Mouse (Mus musculus) neutrophil, adult 5-6 weeks (primary cell): ENCODE results near the gene Gm17387. TPM values are rescaled to one million over a fixed set of nuclear protein-coding genes. Genes with fewer than 3 reads are reported as not detected.
"Not testable (repeated sequence)": the region's sequence is repeated elsewhere in the genome, so short reads cannot be mapped to it uniquely, and the experiment has no call there.

Experiments
- ATAC-seq: fragments of 151-379, 151-347 bp; 2 replicates; pipeline ENCODE4 v1.8.0; 2017; ENCODE audit warnings: mild to moderate bottlenecking, moderate TSS enrichment; ENCODE audit not compliant: insufficient number of reproducible peaks, poor library complexity, low FRiP score, severe bottlenecking; ENCODE audit errors: extremely low read depth
- total RNA-seq: library from RNA; stranded (forward); fragments of 200-1000 nt; gene quantifications from 2 replicates; pipeline ENCODE4 v1.2.3, GENCODE M21; 2017

Gene Gm17387
- total RNA-seq, 1 experiment from 2014 or later = not detected

DNA sequence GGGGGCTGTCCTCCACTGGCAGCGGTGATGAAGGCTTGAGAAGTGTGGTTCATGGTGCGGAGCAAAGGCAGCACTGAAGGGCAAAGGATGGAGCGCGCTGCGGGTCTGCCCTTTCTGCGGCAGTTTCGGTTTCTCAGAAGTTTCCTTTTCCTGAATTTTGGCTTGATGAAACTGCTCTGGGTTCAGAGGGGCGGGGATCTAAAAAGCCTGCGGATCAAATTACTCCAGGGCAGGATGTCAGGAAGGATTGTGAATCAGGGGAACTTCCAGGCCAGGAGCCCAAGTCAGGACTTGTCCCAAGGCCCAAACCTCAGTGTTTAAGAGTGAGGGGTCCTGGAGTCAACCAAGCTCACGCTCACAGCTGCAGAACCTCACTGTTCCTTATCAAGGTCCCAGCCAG lies 18.3 kb upstream of the Gm17387 start, which contains the start of gene Ifitm3:
Gene Ifitm3 (minus strand): TSS at position 178 of the 400 bp plus-strand sequence.
- ATAC-seq = no peak

DNA sequence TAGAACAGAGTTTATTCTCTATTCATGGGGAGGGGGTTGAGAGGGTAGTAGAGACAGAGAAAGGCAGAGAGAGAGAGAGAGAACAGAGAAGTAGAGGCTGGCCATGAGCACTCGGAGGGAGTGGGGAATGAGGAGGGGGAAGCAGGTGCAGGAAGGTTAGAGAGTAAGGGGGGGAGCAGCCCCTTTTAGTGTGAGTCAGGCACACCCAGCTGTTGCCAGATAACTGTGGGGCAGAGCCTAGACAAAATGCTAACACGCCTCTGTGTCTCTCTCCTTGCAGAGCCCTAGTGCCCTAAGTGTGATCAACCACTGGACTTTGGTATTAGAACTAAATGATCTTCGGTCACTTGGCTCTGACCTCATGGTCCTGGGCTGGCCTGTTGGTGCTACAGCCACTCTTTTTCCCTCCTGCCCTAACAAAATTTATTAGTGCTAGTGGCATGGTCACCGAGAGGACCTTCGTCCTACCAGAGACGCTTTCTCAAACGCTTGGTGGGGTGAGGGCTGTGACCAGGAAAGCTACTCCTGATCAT lies 17.6 kb upstream of the Gm17387 start:
- ATAC-seq = no peak

DNA sequence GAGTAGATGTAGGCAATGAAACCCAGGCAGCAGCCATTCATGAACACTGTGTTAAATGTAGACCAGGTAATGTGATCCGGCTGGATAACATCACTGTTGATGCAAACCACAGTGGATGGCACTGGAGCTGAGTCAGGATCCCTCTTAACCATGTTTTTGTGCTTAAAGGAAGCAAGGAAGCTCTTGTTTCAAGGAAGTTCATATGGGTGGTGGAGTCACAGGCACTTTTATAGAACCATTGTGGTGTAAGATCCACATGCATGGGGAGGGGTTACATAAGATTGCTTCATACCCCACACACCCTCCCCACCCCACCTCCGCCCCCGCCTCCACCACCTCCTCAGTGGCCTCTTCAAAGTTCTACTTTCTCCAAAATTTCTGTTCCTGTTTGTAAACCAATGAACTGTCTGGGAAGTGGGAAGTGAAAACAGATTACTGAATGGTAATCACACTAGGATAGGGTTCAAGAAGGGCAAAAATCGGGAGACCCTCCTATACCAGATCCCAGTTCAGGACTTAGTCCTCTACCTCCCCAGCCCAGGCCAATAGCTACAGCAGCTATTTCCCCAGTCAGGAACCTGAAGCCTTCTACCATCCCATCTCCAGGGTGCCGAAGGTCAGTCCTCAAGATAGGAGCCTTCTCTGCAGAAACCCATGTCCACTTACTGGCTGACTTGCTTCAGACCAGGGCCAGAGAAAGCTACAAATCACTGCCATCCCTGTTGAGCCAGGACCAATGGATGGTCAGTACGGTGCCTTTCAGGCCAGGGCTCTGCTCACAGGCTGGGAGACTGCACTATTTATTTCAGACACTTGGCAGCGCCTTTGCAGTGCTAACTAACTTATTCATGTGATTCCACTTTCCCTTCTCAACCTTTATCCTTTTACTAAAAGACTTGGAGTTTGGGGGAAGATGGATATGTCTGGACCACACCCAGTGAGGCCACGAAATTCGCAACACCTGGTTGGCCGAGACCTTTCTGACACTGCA lies 11.9 kb upstream of the Gm17387 start:
- peak; percentile 42; the same call in 1 of the 2 replicates for ATAC-seq

DNA sequence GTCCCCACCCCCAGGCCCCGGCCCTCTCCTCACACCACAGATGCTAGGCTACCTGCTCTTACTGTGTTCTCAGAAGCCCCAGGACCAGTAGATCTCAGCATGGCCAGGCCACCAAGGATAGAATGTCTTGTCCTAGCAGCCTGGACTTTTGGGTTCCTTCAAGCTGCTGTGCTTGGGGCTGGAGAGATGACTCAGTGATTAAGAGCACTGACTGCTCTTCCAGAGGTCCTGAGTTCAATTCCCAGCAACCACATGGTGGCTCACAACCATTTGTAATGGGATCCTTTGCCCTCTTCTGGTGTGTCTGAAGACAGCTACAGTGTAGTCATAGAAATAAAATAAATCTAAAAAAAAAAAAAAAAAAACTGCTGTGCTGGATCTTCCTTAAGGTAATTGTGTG lies 11.1 kb upstream of the Gm17387 start, which contains the start of gene Ifitm6:
Gene Ifitm6 (minus strand): TSS at position 101 of the 400 bp plus-strand sequence.
- ATAC-seq = not testable (repeated sequence)

DNA sequence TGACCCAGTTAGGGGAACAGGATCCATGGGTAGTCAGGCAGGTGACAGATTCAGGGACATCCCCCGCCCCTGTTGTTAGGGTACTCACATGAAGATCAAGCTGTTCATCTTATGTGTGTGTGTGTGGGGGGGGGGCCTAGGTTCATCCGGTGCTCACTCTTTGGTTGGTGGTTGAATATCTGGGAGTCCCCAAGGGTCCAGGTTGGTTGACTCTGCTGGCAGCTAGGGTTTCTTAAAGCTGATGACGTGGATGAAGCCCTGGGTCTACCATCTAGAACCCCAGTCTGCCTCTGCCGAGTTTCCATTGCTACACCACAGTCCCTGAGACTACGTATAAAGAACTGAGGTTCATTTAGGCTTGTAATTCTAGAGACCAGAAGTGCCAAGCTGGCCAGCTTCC lies 9.9 kb upstream of the Gm17387 start:
- ATAC-seq = no peak

DNA sequence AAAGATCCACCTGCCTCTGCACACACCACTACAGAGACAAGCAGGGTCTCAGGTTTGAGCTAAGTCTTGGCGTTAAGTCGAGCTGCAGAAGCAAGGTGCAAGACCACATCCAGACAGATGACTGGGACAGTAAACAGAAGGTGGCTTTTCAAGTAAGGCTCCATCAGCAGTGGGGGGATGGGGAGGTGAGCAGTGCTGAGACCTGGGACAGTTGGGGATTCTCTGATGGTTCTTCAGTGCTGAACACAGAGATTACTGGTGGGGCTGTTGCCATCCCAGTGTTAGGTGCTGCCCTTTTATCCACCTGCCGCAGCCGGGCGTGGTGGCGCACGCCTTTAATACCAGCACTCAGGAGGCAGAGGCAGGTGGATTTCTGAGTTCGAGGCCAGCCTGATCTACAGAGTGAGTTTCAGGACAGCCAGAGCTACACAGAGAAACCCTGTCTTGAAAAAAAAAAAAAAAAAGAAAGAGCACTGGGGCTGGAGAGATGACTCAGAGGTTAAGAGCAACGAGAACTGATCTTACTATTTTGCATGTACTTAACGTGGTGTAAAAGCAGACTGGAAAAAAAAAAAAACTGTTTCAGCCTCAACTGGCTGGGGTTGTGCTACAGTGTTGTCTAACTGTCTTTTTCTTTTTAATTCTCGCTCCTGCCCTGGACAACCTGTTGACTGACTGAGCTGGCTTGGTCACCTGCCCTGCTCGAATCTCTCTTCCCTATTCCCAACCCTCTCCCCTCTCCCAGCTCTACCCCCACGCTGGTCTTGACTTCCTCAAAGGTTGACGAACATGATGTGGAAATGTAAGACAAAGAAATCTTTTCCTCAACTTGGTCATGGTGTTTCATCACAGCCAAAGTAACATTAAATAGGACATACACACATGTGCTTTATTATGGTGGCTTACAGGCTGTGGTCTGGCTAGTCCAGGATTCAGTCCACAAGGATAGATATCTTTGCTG lies 7.2 kb upstream of the Gm17387 start:
- peak; percentile 31; the same call in 1 of the 2 replicates for ATAC-seq

DNA sequence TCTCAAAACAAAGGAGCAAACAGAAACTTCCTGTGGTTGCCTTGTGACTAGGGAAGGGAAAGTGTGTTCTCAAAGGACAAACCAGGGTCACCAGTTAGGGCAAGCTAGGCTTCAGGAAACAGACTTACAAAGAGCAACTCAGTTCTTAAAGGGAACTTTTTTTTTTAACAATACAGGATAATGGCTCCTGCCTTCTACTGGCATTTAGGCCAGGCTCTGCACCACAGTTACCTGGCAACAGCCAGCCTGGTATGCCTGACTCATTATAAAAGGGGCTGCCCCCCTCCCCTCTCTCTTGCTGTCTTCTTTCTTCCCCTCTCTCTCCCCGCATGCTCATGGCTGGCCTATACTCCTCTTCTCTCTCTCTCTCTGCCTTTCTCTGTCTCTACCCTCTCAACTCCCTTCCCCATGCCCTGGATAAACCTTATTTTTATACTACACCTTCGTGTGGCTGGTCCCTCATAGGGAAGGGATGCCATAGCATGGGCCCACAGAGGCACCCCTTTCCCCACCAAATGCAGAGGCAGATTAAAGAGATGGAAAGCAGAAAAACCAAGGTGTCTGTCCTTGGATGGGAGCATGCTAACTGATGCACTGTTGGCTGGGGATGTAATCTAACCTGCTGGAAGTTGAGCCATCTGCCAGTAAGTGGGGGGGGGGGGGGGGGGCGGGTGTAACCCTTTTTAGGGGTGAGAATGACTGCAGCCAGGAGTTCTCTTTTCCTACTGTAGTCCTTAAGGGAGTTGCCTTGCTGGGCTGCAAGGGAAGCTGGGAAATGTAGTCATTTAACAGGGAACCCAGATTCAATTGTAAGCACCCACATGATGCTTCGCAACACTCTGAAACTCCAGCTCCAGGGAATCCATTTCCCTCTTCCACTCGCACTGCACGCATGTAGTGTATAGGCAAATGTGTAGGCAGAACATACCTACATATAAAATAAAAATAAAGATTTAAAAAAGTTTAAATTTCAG lies 3.8 kb upstream of the Gm17387 start:
- ATAC-seq = no peak

DNA sequence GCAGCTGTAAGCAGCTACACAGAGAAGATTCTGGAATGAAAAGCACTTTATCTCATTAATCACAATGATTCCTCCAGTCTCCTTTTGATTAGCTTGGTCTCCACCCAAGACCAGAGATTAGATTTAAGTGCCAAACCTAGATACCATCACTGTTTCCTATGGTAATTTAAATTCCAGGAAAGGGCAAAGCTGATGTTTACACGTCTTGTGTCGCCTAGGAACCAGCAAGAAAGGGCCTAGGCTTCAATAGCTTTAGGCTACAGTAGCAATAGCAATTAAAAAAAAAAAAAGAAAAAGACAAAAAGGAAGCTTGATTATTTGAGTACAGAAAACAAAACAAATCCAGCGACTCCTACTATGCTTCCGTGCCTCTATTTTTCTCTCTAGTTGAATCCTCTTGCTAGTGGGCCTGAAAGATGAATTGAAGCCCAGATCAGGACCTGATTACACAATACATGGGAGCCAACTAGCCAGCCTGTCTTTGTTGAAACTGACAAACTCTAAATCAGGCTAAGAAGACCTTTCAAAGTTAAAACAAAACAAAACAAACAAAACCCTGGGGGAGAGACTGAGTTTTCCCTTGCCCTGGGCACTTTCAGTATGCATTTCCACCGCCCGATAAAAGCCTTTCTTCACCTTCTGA lies 2.7 kb upstream of the Gm17387 start:
- no peak for ATAC-seq

DNA sequence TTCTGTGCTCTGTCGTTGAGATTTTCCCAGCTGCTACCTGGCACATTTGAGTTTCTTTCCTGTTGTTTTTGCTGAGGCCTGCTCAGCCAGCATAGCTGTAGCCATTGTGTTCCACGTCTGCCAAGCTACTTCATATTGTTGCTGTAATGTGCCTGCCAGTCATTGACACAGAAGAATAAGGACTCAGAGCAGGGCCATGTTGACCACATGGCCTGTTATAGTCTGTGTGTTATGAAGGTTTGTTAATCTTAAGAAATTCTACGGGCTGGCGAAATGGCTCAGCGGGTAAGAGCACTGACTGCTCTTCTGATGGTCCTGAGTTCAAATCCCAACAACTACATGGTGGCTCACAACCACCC lies 2.2 kb upstream of the Gm17387 start:
- ATAC-seq = no peak

DNA sequence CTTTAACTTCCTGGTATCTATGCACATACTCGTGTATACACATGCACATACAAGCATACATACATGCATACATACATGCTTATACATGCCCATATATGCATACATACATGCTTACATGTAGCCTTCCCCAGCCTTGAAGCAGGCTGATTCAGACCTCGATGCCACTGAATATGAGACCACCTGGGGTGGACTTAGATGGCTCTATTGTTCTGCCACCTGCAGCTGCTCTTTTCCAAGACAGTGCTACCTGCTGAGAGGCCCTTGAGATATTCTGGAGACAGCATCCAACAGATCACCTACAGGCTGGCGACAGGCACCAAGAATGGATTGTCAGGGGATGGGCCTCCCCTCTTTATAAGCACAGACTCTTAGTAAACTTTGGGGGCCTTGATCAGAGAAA lies 1.5 kb downstream of the Gm17387 start:
- no peak for ATAC-seq

DNA sequence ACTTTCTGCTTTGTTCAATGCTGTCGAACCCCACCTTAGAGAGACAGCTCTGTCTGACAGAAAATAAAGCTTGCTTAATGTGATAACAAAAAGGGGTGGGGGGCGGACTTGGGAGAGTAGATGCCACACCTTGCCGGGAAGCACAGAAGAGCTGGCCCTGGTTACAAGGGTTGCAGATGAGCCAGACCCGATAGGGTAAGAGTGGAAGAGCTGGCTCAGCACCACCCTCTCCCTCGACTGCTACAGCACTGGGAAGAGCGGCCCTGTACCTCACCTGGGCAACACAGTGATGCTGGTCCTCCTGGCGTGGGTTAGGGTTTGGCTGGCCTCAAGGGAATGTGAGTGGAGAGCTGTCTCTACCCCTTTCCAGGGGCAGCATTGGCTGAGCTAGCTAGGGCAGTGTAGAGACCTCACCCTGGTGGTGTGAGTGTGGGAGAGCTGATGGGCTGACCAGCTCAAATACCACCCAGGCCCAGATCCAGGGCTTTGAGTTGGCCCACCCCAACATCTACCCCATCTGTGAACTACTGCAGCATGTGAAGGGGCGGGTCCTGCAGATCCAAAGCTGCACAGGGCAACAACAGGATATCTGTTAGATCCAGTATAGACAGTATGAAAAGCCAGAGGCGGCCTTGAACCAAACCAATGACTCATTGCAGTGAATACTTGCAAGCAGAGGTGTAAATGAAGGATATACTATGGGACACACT lies 3.7 kb downstream of the Gm17387 start:
- no peak for ATAC-seq

DNA sequence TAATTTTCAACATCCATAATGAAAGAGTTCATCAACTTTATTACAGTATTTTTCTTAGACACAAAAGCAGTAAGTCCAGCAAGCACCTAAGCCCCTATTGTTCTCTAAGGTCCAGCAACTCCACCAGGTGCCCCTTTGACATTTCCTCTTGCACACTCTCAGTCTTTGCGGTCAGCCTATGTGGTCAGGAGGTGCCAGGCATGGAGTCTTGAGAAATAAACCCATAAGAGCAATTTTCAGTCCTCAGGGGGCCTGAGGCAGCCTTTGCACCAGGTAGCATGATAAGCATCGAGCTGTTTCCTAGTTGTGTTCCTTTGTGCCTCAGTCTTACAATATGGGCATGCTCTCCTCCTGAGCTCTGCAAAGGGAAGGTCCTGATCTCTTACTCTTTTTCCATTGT lies 7.7 kb downstream of the Gm17387 start:
- not testable (repeated sequence) for ATAC-seq

DNA sequence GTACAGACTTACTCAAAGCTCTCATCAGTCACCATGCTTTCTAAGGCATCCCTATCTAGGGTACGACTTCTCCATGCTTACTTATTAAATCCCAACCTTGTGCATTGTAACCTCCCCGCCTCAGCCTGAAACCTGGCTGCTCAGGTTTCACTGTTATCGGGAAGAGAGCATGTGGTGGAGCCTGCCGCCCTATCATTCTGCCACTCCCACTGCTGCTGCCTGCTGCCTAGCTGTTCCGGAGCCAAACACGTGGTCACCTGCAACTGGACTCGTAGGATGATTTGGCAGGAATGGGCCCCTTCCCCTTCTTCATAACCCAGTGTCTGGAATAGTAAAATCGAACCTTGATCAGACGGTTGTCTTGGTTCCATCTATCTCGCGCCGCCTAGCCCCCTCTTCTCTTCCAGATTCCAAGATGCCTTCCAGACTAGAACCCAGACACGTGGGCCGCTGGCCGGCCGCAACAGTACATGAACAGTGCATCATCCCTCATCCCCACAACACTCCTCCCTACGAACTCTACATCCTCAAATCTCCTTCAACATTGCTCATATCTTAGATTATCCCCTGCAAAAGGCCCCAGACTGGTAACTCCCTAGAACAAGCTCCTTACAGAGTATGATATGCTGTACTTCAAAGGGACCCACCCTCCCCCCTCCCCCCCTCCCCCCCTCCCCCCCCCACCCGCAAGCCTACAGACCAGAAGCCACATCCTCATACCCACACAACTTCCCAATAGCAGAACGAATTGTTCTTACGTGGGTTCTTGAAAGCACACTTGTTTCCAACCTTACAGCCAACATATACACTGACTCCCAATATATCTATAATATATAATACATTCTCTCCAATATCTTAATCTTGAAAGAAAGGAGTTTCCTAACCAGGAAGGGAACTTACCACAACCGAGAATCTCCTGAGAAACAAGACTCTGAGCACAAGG lies 9.4 kb downstream of the Gm17387 start:
- ATAC-seq = peak; percentile 23; the same call in 1 of the 2 replicates

DNA sequence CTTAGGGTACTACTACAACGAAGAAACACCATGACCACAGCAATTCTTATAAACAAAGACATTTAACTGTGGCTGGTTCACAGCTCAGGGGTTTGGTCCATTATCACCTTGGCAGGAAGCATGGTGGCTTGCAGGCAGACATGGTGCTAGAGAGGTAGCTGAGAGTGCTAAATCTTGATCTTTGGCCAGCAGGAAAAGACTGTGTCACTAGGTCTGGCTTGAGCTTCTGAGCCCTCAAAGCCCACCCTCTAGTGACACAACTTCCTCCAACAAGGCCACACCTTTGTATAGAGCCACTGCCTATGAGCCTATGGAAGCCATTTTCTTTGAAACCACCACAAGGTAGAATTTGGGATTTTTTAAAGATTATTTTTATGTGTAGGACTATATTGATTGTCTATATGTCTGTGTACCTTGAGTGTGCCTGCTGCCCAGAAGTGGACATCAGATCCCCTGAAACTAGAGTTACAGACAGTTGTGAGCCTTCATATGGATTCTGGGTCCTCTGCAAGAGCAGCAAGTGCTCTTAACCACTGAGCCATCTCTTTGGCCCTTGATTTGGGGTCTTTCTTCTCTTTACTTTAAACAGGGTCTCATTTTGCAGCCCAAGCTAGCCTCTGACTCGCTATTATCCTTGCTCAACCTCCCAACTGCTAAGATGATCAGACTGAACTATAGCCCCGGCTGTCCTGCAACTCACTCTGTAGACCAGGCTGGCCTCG lies 10.6 kb downstream of the Gm17387 start:
- no peak for ATAC-seq

DNA sequence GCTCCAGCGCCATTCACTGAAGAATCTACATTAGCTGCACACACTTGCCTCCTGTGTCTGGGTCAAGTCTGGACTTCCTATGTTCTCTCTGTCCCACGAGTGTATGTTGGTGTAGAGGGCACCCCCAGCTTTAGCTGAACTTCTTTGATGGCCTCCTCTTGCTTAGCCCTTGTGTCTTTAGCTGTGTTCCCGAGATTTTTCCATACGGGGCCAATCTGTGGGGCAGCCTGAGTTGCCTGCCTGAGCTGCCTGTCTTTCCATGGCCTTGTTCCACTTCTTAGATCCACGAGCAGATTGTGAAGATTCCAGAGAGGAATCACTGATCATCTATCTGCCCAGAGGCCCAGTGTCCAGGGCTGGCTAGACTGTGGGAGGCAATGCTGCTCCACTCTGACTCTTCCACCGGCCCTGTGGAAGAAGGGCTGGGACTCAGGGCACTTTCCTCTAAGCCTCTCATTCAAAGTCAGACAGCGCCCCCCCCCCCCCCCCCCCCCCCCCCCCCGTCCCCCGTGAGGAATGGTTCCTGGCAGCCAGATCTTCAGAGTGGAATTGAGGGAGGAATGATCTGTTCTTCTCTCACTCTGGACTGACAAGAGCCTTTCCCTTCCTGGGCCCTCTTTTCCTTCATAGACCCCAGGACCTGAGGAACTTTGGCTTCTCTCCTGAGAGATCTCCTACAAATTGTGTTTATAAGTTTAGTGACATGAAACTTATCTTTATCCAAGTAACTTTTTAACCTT lies 12.1 kb downstream of the Gm17387 start:
- no peak for ATAC-seq
